Mouse (Mus musculus): ENCODE data around the gene Itgb3.

- TF ChIP-seq POLR2A (IDR thresholded peaks at IDR 0.05; ENCODE audit: control insufficient read depth, extremely low read depth, insufficient read depth, low read length, poor library complexity) = no peak
- TF ChIP-seq CTCF (IDR thresholded peaks at IDR 0.05; ENCODE audit: borderline replicate concordance, control insufficient read depth, extremely low read depth, insufficient read depth, low read length, poor library complexity) = no peak
These were observed 41.0 kb upstream of the Itgb3 start for GRCm38 (mm10) chr11:104566796-104567195.

Data from thymus, adult 2 months (tissue).